Mouse (Mus musculus): ENCODE measurements around the gene Pspc1.
"Not testable (repeated sequence)": the region's sequence is repeated elsewhere in the genome, so short reads cannot be mapped to it uniquely, and the experiment has no call there.

The Pspc1 gene

GRCm38 (mm10) chr14:56778200-56778932 is at the start of gene Pspc1:
Gene Pspc1 (minus strand): TSS chr14:56778316.
- in situ Hi-C loops (cut with MseI, MboI): no loop called here

GRCm38 (mm10) chr14:56824562-56824961 is 46.4 kb upstream of the Pspc1 start:
- in situ Hi-C loops (cut with MseI, MboI): no loop called here

GRCm38 (mm10) chr14:56817616-56818015 is 39.5 kb upstream of the Pspc1 start:
- in situ Hi-C loops (cut with MseI, MboI): loop anchor here in 1 of 2 experiments (10.0 kb wide), 1 partner anchor 67 kb away; the partner anchor contains the start of gene Zmym2

- in situ Hi-C loops (cut with MseI, MboI): loop anchor here in 1 of 2 experiments (10.0 kb wide), 1 partner anchor 68 kb away; the partner anchor contains the start of gene Zmym2
Measured at GRCm38 (mm10) chr14:56817131-56817530, 39.0 kb upstream of the Pspc1 start.

GRCm38 (mm10) chr14:56816541-56816940 is 38.4 kb upstream of the Pspc1 start:
- in situ Hi-C loops (cut with MseI, MboI): loop anchor here in 1 of 2 experiments (10.0 kb wide), 1 partner anchor 68 kb away; the partner anchor contains the start of gene Zmym2

GRCm38 (mm10) chr14:56812520-56813036 is 34.5 kb upstream of the Pspc1 start:
- in situ Hi-C loops (cut with MseI, MboI): loop anchor here in 1 of 2 experiments (10.0 kb wide), 1 partner anchor 72 kb away; the partner anchor contains the start of gene Zmym2

- in situ Hi-C loops (cut with MseI, MboI): loop anchor here in 1 of 2 experiments (10.0 kb wide), 1 partner anchor 73 kb away; the partner anchor contains the start of gene Zmym2
Measured at GRCm38 (mm10) chr14:56811701-56812339, 33.7 kb upstream of the Pspc1 start, which contains the start of gene Zmym5. Gene Zmym5 (minus strand): TSS chr14:56811716.

GRCm38 (mm10) chr14:56810781-56811690 is 32.9 kb upstream of the Pspc1 start:
- in situ Hi-C loops (cut with MseI, MboI): loop anchor here in 1 of 2 experiments (10.0 kb wide), 1 partner anchor 74 kb away; the partner anchor contains the start of gene Zmym2

- in situ Hi-C loops (cut with MseI, MboI): no loop called here
Measured at GRCm38 (mm10) chr14:56793243-56793642, 15.1 kb upstream of the Pspc1 start.

GRCm38 (mm10) chr14:56784575-56784974 is 6.5 kb upstream of the Pspc1 start:
- in situ Hi-C loops (cut with MseI, MboI): no loop called here

- in situ Hi-C loops (cut with MseI, MboI): no loop called here
Measured at GRCm38 (mm10) chr14:56778933-56779300, 801 bp upstream of the Pspc1 start.

GRCm38 (mm10) chr14:56777360-56778136 is 568 bp downstream of the Pspc1 start:
- in situ Hi-C loops (cut with MseI, MboI): no loop called here

- in situ Hi-C loops (cut with MseI, MboI): no loop called here
Measured at GRCm38 (mm10) chr14:56776571-56777238, 1.4 kb downstream of the Pspc1 start.

GRCm38 (mm10) chr14:56775416-56775815 is 2.7 kb downstream of the Pspc1 start:
- in situ Hi-C loops (cut with MseI, MboI): no loop called here

GRCm38 (mm10) chr14:56766438-56766837 is 11.7 kb downstream of the Pspc1 start:
- in situ Hi-C loops (cut with MseI, MboI): not testable (repeated sequence)

GRCm38 (mm10) chr14:56765117-56765516 is 13.0 kb downstream of the Pspc1 start:
- in situ Hi-C loops (cut with MseI, MboI): not testable (repeated sequence)

GRCm38 (mm10) chr14:56751282-56751681 is 26.8 kb downstream of the Pspc1 start:
- in situ Hi-C loops (cut with MseI, MboI): no loop called here

GRCm38 (mm10) chr14:56740175-56740574 is 37.9 kb downstream of the Pspc1 start:
- in situ Hi-C loops (cut with MseI, MboI): no loop called here

- in situ Hi-C loops (cut with MseI, MboI): no loop called here
Measured at GRCm38 (mm10) chr14:56726493-56726892, 51.6 kb downstream of the Pspc1 start.

- in situ Hi-C loops (cut with MseI, MboI): no loop called here
Measured at GRCm38 (mm10) chr14:56705687-56706086, 72.4 kb downstream of the Pspc1 start.
